Mouse (Mus musculus) E14TG2a.4 (cell line): ENCODE measurements around the gene Usp35.

ENCODE experiments used
- CTCF ChIP-seq: conservative IDR thresholded peaks from 2 replicates; pipeline ENCODE4 v1.5.1; 2014; ENCODE audit warnings: low read length
- POU5F1 ChIP-seq: IDR thresholded peaks from 2 replicates; pipeline ENCODE4 v1.6.1; 2014; ENCODE audit warnings: low read length, borderline replicate concordance

- TF ChIP-seq CTCF = no peak
- TF ChIP-seq POU5F1 = no peak
These were observed 32.9 kb downstream of the Usp35 start for GRCm38 (mm10) chr7:97298943-97299342.
